Mouse (Mus musculus) midbrain, postnatal 0 days (tissue): ENCODE data around the gene Vps29. TPM values are rescaled to one million over a fixed set of nuclear protein-coding genes. Genes with fewer than 3 reads are reported as not detected.
A peak's percentile ranks its signal among the peaks of the same experiment; 100 is the strongest.

Experiments used
- ATAC-seq: fragments of 200-750 bp; cut with Nextera tagmentation; 2 replicates; pipeline ENCODE4 v1.8.0; 2017; ENCODE audit warnings: moderate number of reproducible peaks, mild to moderate bottlenecking, moderate TSS enrichment, moderate library complexity; ENCODE audit not compliant: low FRiP score
- DNase-seq: peaks from one replicate; pipeline ENCODE4 v3.0.0-alpha.2; 2015; ENCODE audit warnings: low spot score
- H3K27ac ChIP-seq: fragments of 300-500 bp; sonication (generic); 2 replicates; pipeline ENCODE4 v1.5.1; 2014; ENCODE audit warnings: low read depth, mild to moderate bottlenecking, low read length, mixed read lengths
- H3K27me3 ChIP-seq: fragments of 300-500 bp; sonication (generic); 2 replicates; pipeline ENCODE4 v1.6.1; 2014; ENCODE audit warnings: low read length, control low read depth, mixed read lengths; ENCODE audit not compliant: insufficient read depth
- H3K36me3 ChIP-seq: fragments of 300-500 bp; sonication (generic); 2 replicates; pipeline ENCODE4 v1.6.1; 2014; ENCODE audit warnings: low read length, control low read depth, mixed read lengths; ENCODE audit not compliant: insufficient read depth
- H3K4me1 ChIP-seq: fragments of 300-500 bp; sonication (generic); 2 replicates; pipeline ENCODE4 v1.6.1; 2014; ENCODE audit warnings: mild to moderate bottlenecking, control low read depth, antibody characterized with exemption, low read length, mixed read lengths; ENCODE audit not compliant: insufficient read depth
- H3K4me2 ChIP-seq: fragments of 300-500 bp; sonication (generic); 2 replicates; pipeline ENCODE4 v1.6.1; 2014; ENCODE audit warnings: low read depth, mild to moderate bottlenecking, low read length, mixed read lengths; ENCODE audit not compliant: poor library complexity, severe bottlenecking
- H3K4me3 ChIP-seq: fragments of 300-500 bp; sonication (generic); 2 replicates; pipeline ENCODE4 v1.5.1; 2014; ENCODE audit warnings: low read depth, mild to moderate bottlenecking, low read length, moderate library complexity
- H3K9ac ChIP-seq: fragments of 300-500 bp; sonication (generic); replicated peaks from 2 replicates; pipeline ENCODE4 v1.6.1; 2014; ENCODE audit warnings: mild to moderate bottlenecking, low read length, moderate library complexity, mixed read lengths; ENCODE audit not compliant: poor library complexity, severe bottlenecking
- H3K9me3 ChIP-seq: fragments of 300-500 bp; sonication (generic); 2 replicates; pipeline ENCODE4 v1.6.1; 2016; ENCODE audit warnings: low read length, control low read depth
- CTCF ChIP-seq: IDR thresholded peaks from 2 replicates; pipeline ENCODE4 v1.5.1; 2016; ENCODE audit warnings: antibody characterized with exemption, mild to moderate bottlenecking
- WGBS: fragments of 180-500 bp; shearing (Covaris S2); extraction: QIAGEN DNeasy Blood & Tissue Kit; methylation state at CpG from one replicate; pipeline ENCODE4 v1.1.7; 2014; 5-methylcytosine and 5-hydroxymethylcytosine counted together
- polyA plus RNA-seq: library from polyadenylated mRNA; unstranded; fragments of >200 nt; fragmentation: Nextera tagmentation; extraction: Ambion mirVana; gene quantifications from 2 replicates; pipeline ENCODE4 v1.2.1, GENCODE M21; 2015
- total RNA-seq: library from RNA; depleted of rRNA; stranded (reverse); fragments of >200 nt; gene quantifications from 2 replicates; pipeline ENCODE4 v1.2.3, GENCODE M21; 2014

Gene Vps29
- total and polyA plus RNA-seq, 2 experiments from 2014 or later = 137 to 368 TPM

DNA sequence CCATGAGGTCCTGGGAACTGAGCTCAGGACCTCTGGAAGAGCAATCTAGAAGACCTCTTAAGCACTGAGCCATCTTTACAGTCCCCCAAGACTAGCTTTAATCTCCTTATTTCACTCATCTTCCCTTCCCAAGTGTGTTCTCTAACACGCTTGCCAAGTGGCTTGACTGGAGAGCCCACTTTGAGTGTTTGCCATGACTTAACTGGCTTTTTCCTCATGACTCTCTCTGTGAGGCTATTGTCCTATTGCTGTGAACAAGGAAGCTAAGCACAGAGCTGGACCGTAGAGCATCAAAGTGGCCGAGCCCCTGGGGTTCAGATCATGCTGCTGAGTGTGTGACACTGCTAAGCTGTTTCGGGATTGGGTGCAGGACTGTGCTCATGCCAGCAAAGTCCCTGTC, 41.8 kb upstream of the Vps29 start:
- WGBS = 83% methylated on average over 4 of the region's 4 CpGs
- no peak overlapping the region for H3K4me2 ChIP-seq
- no peak overlapping the region for H3K27ac ChIP-seq
- peaks cover 8% of the 10 kb centered on the region for H3K36me3 ChIP-seq
- ATAC-seq = no peak
- no peak for TF ChIP-seq CTCF
- no peak overlapping the region for H3K4me3 ChIP-seq
- no peaks in the 10 kb centered on the region for H3K9me3 ChIP-seq
- H3K9ac ChIP-seq = no peak overlapping the region
- 0 out of 2 replicates have a peak, but pooled peaks cover 2% of the 10 kb centered on the region for H3K4me1 ChIP-seq
- H3K27me3 ChIP-seq = no peaks in the 10 kb centered on the region
- no peak for DNase-seq

DNA sequence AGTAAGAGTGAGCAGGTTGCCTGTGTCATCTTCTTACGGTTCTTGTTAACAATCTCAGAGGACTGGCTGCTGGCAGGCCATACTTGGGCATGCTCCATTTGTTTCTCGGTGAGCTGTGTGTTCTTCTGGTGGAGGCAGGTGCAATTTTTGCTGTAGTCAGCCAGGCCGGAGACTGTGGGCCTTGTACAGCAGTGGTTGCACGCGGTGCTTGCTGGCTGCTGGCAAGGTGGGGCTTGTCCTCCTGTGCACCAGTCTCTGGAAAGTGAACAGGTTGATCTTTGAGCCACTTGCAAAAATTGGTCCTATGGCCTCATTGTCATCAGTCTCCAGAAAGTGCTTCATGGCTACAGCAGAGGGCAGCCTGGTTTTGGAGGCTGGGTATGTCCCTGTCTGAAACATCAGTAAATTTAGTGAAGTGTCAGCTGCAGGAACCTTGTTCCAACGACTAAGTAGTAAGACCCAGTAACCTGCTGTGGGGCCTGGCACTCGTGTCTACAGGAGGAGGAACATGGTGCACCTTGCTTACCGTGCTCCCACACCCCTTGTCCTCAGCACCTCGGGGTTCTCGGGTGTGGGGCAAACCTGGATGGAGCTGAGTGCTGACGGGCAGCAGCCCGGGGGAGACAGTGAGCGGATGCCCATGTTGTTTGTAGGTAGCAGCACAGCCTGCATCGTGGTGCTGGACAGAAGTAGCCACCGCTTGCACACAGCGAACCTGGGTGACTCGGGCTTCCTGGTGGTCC, 41.1 kb upstream of the Vps29 start:
- no peak for ATAC-seq
- no peak for DNase-seq
- H3K9ac ChIP-seq = no peak overlapping the region
- no peak for TF ChIP-seq CTCF
- H3K4me1 ChIP-seq = 0 out of 2 replicates have a peak, but pooled peaks cover 2% of the 10 kb centered on the region
- no peak overlapping the region for H3K4me2 ChIP-seq
- H3K27me3 ChIP-seq = no peaks in the 10 kb centered on the region
- H3K27ac ChIP-seq = no peak overlapping the region
- H3K4me3 ChIP-seq = no peak overlapping the region
- WGBS = 93% methylated on average over 17 of the region's 17 CpGs
- peaks cover 10% of the 10 kb centered on the region for H3K36me3 ChIP-seq
- H3K9me3 ChIP-seq = no peaks in the 10 kb centered on the region

DNA sequence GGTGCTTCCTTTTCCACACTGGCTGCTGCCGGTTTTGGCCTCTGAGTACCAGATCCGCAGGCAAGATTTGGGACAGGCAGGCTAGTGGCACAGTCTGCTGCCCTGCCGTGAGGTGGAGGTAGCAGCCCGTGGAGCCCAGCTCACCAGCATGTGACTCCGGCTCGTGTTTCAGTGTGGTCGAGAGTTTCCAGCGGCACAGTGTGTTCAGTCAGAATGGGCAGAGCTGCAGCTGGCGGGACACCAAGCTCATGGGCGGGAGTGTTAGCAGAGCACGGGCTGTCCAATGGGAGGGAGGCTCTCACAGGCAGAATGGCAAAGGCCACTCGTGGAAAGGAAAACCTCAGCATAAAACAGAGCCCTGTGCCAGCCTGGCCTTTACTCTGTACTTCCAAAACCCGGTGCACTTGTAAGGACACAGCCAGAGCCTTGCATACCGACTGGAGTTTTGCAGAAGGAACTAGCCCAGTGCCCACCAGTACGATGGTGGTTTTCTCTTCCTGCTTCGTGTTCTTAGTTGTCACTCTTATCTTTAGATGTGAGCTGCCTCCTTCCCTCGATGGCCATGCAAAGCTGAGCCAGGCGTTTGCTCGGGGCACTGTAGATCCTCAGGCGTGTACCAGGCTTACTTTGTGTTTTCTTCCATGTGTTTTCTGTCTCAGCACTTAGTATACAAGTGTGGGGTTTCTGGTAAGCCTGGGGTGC, 39.1 kb upstream of the Vps29 start:
- DNase-seq (peak; percentile 82), ATAC-seq (peak; percentile 69)
- H3K27ac ChIP-seq = no peak overlapping the region
- H3K36me3 ChIP-seq = peaks cover 10% of the 10 kb centered on the region
- H3K4me2 ChIP-seq = no peak overlapping the region
- 0 out of 2 replicates have a peak, but pooled peaks cover 2% of the 10 kb centered on the region for H3K4me1 ChIP-seq
- no peaks in the 10 kb centered on the region for H3K27me3 ChIP-seq
- peak; percentile 26; the same call in 1 of the 2 replicates for TF ChIP-seq CTCF
- no peak overlapping the region for H3K4me3 ChIP-seq
- WGBS = 66% methylated on average over 20 of the region's 20 CpGs
- no peaks in the 10 kb centered on the region for H3K9me3 ChIP-seq
- H3K9ac ChIP-seq = no peak overlapping the region

DNA sequence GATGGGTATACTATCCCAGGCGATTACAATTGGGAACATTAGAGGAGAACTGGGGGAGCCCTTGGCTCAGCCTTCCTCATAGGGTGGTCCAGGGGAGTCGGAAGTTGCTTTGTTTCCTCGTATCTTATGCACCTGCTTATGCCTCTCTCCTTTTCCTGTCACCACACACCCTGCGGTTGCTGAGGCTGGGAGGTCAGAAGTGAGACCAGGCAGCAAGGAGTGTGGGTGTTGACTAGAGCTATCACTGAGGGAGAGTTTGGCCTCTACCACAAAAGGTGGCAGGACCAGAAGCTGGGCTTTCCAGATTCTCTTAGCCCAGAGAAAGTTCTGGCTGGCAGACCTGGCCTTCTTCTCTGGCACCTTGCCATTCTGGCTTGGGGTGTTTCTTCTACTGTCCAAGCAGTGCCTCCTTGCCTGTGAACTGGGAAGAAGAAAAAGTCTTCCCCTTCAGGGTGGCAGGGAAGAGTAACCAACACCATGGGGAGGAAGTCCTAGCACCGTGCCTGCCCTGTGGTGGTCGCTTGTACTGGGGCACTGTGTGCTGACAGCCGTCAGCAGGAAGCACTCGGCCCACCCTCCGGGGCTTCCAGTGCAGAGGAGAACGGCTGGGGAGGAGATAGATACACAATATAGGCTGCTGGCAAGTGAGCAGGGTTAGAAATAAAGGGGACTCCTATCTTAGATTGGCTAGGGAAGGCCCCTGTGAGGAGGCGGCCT, 36.7 kb upstream of the Vps29 start:
- 77% methylated on average over 11 of the region's 11 CpGs for WGBS
- no peak for TF ChIP-seq CTCF
- Histone ChIP-seq H3K36me3 (peaks cover 20% of the 10 kb centered on the region), H3K4me3 (no peak overlapping the region), H3K27ac (0 out of 2 replicates have a peak overlapping the region, but pooled peaks have one; percentile 8), H3K4me2 (no peak overlapping the region), H3K4me1 (no peaks in the 10 kb centered on the region), H3K27me3 (no peaks in the 10 kb centered on the region), H3K9me3 (no peaks in the 10 kb centered on the region), H3K9ac (no peak overlapping the region)
- ATAC-seq = no peak
- DNase-seq = no peak

DNA sequence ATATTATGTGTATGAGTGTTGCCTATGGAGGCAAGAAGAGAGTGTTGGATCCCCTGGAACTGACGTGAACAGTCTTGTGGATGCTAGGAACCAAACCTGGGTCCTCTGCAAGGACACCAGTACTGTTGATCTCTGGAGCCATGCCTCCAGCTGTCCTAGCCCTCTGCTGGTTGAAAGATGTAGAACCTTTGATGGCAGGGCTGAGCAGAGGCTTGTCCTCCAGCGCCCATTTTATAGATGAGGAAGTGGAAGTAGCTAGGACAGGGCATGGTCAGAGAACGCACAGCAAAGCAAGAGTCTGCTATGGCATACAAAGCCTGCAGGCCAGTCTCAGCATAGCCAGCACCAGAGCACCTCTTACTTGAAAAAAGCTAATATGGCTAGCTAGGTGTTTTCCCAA, 36.1 kb upstream of the Vps29 start:
- no peak overlapping the region for H3K9ac ChIP-seq
- no peaks in the 10 kb centered on the region for H3K9me3 ChIP-seq
- TF ChIP-seq CTCF = peak; percentile 62
- no peak overlapping the region for H3K4me3 ChIP-seq
- DNase-seq (no peak), ATAC-seq (no peak)
- WGBS = 73% methylated on average over 3 of the region's 3 CpGs
- H3K4me2 ChIP-seq = no peak overlapping the region
- H3K27me3 ChIP-seq = no peaks in the 10 kb centered on the region
- peaks cover 23% of the 10 kb centered on the region for H3K36me3 ChIP-seq
- H3K27ac ChIP-seq = no peak overlapping the region
- H3K4me1 ChIP-seq = no peaks in the 10 kb centered on the region
